Mouse (Mus musculus) right cerebral cortex, postnatal 36 days (tissue): ENCODE results near the gene Armh4.
"Not testable (repeated sequence)": the region's sequence is repeated elsewhere in the genome, so short reads cannot be mapped to it uniquely, and the experiment has no call there.

Experiments
- DNase-seq, 2 experiments: peaks; one replicate each; pipeline ENCODE4 v3.0.0; 2022; ENCODE audit warnings: low spot score in 2 of 2, mixed read lengths in 1 of 2

Armh4 gene

DNA sequence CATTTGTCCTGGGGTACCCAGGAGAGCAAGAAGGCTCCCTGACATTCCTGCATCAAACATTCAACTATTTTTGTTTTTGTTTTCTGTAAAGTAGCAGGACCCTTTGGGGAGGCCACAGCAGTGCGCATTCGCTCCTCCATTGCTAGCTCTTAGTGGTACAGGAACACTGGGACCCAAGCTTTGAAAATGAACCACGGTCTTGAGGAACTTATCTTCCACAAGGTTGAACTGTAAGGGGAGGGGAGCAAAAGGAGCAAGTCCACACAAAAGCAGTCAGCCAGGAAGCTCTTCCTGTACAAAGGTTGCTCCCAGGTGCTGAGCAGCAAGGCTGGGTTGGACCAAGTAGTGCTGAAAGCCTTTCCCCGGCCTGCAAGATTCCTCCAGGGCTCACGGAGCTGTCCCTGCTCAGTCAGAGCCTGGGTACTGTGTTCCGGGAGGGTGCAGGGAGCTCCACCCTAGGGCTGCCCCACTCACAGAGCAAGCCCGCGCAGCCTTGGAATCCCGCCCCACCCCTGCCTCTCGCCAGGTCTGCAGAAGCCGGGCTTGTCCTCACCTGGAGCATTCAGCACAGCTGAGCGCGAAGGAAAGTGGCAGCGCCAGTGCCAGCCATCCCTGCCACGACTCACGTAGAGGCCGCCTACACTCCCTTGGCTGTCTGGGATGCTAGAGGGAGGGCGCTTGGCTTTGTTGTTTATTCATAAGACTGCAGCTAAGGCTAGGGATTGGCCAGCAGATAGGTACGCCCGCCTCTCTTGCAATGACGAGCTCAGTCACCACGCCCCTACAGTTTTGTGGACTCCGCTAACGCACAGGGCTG lies at the start of gene Armh4:
Gene Armh4, minus strand, starts transcription at position 669 of the 817 bp plus-strand sequence.
- peak; percentile 83 to 89 for DNase-seq

DNA sequence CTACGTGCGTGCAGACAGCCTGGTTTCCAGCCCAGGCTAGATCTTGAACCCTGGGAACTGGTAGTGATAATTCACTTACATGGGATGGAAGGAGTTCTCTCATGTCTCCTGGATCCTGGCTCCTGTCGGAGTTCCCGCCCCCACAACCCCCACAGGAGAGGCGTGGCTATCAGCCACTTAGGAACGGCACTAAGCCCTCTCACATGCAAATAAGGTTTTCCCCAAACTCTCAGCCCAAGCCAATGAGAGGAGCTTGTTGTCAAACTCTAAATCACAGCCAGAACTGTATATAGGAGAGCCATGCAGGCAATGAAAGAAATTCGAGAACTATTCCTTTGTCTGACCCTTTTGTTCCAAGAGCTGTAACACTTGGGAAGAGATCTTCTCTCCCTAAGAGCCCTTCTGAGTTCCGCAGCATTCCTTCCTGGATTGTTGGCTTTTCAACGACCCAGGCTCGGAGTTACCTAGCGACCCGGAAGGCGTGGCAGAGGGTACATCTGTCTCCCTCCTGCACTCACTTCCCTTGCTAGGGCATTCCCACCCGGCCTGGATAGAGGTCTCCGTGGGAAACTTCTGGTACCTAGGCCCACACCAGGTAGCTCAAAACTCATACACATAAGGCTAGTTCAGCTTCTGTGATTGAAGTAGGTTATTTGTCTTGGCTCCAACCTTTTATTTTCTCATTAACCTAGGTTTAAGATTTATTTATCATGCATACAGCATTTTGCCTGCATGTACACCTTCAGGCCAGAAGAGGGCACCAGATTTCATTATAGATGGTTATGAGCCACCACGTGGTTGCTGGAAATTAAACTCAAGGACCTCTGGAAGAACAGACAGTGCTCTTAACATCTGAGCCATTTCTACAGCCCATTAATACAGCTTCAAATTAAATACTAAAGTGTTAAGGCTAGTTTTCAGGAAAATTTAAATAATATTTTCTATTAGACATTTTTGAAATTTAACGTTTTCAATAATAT lies 46.3 kb upstream of the Armh4 start:
- no peak for DNase-seq

DNA sequence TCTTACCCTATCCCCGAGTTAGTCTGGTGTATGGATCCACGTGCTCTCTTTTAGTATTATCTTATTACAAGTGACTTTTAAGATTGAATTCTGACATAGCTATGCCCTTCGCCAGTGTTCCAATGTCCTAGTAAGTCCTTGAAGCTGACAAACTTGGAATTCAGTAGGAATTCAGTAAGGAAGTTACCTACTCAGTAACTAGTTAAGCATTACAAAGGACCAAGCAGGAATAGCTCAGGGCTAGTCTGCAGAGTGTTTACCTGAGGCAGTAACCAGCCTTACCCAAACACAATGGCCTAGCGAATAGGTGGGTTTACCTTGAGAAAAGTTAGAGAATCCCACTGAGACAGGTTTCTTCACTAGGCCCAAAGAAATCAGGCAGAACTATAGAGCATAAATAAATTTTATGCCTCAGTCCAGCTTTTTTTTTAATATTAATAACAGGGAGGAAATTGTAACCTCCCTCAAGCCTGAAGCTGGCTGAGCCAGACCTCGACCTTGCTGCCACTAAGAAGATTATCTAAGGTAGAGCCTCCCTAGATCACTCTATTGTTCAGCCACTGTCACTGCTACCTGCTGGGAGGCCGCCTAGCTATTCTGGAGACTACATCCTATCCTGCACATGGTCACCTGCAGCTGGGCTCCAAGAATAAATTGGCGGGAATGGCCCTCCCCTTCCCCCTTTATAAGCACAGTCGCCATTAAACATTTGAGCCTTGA lies 36.7 kb upstream of the Armh4 start:
- DNase-seq, result not testable (repeated sequence)

DNA sequence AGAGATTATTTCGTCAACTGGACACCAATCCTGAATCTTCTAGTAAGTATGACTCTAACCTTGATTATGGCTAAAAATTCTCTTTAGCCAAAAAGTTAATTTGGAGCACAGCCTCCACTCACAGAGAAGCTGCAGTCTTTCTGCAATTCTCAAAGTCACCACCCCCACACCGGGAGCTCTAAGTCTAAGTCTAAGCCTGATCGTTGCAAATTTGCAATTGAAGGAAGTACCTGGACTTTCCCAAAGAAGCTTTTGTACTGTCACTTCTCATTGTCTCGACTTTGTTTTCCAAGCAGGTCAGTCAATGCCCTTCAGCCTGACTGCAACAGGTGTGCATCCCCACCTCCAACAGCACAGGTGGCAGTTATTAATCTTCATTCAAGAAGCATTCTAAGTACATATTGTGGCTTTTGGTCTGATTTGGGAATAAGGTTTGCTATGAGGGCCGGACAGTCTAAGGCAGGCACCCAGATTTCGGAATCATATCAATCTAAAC lies 35.6 kb upstream of the Armh4 start:
- DNase-seq, result not testable (repeated sequence)

DNA sequence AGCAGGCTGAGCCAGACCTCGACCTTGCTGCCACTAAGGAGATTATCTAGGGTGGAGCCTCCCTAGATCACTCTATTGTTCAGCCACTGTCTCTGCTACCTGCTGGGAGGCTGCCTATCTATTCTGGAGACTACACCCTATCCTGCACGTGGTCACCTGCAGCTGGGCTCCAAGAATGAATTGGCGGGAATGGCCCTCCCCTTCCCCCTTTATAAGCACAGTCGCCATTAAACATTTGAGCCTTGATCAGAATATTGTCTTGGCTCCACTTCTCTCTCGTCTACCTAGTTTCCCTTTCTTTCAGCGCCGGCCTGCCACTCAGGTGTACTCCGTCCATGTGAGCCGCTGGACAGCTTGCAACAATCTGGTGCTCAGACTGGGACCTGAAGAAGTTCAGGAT lies 29.8 kb upstream of the Armh4 start:
- not testable (repeated sequence) for DNase-seq

DNA sequence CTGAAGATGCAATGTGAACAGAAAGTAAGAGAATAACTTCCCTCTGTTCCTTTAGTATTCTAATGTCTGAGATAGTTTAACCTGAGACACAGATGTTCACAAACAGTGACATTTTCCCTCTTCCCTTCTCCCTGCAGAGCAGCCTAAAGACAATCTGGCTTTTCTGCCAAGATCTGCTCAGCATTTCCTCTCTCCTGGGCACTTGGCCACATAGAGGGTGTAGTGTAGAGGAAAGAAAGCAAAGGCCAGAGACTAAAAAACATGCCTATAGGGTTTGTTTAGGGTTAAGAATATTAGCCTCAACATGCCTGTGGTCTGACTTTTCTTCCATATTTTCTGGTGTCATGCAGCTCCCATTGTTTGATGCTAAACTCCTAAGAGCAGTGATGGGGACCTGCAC lies 21.9 kb upstream of the Armh4 start:
- DNase-seq, result not testable (repeated sequence)

DNA sequence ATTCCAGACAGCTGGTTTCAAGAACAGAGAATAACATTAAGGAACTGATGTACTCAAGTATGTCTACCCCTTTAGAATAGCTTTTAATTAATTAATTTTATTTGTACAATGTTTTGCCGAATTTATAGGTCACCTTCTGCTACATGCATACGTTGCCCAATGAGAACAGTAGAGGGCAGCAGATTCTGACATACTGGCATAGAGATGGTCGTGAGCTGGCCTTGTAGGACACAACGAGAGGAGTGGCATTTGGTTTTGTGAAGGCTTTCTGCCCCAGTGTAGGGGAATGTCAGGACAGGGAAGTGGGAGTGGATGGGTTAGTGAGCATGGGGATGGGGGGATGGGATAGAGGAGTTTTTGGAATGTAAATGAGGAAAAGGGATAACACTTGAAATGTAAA lies 18.3 kb upstream of the Armh4 start:
- DNase-seq, result no peak

DNA sequence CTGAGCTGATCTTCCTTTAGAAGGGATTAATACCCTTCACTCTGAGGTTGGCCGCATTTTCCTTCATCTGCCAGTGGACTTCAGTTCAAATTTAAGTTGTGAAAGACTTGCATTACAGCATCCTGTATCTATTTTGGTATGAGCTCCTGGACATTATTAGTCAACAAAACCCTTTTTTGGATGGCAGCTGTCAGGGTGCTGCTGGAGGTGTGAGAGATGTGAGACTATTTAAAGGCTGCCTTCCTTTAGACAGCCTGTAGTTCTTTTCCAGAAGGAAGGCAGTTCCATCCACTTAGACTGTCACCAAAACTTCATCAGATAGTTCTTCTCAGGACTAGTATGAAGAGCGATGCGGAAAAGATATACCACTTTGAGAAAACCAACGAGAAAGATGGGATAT lies 10.8 kb upstream of the Armh4 start:
- DNase-seq, result no peak

DNA sequence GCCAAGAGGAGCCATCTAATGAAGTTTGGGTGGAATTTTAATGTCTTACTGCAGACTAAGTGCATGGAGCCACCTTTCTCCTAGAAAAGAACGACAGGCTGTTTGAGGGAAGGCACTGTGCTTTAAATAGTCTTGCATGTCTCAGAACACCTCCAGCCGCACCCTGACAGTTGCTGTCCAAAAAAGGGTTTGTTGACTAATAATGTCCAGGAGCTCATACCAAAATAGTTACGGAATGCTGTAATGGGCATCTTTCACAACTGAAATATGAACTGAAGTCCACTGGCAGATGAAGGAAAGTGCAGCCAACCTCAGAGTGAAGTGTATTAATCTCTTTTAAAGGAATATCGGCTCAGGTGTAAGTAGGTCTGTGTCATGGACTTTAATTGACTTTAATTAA lies 7.4 kb upstream of the Armh4 start:
- DNase-seq, result no peak

DNA sequence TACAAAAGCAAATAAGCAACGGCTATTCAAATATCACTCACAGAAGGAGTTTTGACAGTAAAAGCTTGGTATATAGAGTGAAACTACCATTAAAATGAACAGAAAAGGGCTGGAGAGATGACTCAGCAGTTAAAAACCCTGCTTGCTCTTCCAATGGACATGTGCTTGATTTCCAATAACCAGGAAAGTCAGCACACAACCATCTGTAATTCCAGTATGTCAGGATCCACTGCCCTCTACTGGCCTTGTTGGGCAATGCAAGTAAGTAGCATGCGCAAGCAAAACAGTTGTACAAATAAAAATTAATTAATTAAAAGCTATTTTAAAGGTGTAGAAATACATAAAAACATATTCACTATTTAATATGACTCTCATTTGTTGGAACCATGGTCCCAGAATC lies 2.6 kb upstream of the Armh4 start:
- DNase-seq, result no peak

DNA sequence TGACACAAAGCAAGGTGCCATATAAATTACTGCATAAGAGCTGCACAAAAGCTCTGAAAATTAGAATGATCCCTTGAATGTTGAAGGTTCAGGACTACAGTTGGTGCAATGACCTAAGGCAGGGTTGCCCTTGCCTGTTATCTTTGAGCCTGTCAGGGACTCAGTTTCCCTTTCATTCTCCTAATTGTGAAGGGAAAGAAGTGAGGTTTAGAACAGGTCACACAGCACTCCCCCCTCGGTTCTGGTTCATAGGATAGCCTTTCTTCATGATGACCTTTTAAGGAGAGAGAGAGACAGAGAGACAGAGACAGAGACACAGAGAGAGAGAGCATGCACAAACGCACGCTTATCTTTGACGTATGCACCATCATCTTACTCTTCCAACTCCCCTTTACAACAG lies 683 bp upstream of the Armh4 start:
- no peak for DNase-seq

DNA sequence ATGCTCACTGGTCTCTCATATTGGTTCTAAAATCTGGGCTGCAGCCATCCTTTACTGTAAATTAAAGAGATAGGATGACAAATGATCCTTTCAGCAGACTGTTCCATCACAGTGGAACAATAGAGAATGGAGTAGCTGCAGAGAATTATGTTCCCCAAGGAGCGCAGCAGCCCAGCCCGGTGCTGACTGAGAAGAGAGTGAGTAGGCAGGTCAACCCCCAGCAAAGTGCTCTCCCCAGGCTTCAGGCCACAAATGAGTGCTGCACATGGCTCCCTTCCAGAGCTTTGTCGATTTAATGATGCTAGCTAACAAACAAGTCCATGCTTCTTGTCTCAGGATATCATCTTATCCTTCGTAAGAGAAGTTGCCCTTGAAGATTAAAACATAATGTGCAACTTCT lies 2.8 kb downstream of the Armh4 start:
- no peak for DNase-seq

DNA sequence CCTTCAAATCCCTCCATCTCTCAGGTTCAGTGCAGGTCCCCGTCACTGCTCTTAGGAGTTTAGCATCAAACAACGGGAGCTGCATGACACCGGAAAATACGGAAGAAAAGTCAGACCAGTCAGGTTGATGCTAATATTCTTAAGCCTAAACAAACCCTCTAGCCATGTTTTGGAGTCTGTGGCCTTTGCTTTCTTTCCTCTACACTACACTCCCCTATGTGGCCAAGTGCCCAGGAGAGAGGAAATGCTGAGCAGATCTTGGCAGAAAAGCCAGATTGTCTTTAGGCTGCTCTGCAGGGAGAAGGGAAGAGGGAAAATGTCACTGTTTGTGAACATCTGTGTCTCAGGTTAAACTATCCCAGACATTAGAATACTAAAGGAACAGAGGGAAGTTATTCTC lies 5.6 kb downstream of the Armh4 start:
- not testable (repeated sequence) for DNase-seq

DNA sequence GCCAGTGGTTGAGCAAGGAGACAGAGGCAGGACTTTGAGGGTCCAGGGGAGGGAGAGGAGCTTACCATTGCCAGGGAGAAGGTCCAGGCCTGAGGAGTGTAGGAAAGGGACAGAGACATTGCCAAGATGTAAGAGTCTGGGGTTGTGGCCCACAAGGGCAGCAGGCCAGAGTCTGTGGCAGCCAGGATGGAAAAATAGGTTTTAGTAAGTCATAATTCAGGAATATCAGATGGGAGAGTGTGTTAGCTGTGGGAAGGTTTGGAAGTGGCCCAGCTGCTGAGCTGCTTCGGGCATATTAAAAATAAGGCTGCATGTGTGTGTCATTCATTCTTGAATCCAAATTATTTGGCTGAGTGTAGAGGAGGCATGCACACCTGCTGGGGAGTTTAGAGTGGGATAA lies 11.4 kb downstream of the Armh4 start:
- no peak for DNase-seq

DNA sequence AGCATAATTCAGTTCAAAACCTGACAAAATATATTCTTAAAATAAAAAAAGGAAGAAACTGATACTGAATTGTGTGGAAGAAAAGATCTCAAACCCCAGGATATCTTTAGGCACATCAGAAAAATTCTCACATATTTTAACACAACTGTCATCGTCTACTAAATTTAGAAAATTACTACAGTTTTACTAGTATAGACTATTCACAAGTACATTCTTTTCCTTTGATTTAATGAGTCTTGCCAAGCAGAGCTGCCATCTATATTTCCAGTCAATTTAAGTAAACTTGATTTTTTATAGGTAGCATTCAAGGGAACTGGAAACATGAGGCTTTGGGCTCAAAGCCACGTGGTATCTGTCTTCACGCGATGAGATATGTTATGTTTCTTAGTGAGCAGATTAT lies 16.6 kb downstream of the Armh4 start:
- no peak for DNase-seq

DNA sequence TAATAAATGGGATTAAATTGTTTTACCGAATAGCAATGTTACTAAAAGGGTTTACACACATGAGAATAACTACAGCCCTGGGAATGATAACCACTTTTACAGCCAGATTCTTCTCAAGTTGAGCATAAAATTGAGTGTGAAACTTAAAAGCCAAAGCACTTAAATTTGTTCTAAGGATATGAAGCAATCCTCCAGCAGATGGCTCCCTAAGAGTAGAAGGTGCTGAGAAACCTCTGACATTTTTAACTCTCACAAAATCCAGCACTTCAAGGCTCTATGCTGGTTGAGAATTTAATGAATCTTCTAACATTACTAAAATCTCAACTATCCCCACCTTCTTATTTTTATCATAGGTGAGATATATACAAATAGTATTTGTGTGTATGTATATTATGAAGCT lies 27.3 kb downstream of the Armh4 start:
- no peak for DNase-seq

DNA sequence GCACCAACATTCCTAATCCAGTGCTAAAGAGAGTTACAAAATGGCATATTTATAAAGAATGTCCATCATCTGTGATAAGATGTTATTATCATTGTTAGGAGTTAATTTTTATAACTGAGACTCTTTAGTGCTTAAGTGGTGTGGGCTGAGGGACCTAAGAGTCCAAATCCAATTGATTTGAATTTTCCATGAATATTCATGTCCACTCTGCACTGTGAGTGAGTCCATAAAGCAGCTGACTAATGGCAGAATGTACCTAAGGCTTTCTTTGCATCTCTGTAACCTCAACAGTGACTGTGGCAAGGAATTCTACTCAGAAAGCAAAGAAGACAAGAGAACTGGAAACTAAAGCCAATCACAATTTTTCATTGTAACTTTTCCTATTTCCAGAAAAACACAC lies 30.6 kb downstream of the Armh4 start:
- DNase-seq, result no peak

DNA sequence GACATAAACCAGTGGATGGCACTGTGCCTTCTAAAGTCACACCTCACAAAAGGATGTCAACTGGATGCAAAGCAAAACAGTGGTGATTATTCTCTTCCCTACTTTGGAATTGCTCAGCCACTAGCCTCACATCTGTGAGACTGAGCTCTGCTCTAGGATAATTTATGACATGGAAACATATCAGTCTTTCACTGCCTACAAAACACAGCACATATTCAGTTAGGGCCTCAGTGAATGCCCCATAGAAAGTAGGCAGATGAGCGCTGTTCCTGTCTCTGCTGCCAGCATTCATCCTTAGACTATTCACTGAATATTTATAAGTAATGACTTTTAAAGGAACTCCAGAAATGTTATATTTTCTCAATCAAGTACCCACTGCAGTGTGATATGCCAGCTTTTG lies 37.3 kb downstream of the Armh4 start:
- no peak for DNase-seq

DNA sequence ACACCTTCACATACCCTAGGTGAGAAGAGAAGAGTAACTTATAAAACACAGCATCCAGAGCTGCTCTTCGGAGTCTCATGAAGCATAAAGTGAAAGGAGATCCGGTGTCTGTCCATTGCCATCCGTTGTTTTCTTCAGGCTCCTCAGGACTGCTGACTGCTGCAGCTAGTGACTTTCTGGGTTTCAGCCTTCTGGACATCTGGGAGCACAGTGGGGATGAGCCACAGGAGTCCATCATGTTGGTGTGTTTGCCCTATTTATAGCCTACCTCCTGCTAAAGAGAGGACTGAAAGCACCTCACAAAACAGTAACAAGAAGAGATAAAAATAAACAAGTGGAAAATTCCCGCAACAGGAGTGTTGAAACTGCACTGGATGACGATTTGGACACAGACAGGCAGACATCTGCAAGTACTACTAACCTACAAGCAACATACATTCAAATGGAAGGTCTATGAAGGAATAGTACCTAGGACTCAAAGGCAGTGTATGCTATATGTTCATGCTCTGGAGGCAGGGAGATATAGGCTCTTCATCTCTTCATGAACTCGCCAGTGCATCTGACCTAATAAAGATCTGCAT lies 39.1 kb downstream of the Armh4 start:
- no peak for DNase-seq

DNA sequence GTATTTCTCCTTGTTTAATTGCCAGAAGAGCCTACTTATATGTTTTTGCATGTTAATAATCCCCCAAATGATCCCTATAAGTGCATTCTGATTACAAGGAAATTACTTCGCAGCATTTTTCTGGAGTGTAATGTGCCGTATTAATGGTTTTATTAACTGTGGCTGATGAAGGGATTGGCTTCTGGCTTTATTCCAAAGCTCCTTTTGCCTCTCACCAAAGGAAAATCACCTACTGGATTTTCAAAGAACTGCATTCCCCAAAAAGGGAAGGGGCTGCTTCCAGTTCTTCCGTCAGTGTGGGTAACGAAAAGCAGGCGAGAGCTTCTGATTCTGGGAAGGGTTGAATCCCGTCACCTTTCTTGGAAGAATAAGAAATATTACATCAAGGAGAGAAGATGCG lies 43.9 kb downstream of the Armh4 start:
- DNase-seq, result no peak

DNA sequence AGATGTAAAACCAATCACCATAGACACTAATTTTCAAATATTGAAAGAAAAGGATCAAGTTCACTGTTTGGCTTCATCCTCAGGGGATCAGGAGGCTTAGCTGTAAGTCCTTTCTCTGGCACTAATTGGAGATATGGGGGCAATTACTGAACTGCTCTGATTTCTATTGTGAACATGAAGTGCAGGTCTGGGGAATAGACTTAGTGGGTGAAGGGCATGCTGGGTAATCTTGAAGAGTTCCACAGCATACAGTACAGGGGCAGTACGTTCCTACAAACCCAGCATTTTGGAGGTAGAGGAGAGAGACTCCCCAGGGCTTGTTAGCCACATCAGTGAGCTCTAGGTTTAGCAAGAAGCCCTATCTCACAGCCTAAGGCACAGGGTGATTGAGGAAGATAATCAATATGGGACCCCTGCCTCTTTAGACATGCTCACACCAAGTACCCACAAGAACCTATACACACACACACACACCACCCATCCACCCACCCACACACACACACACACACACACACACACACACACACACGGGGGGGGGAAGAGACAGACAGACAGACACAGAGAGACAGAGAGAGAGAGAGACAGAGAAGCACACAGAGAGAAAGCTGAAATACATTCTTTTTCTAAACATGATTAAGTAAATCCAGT lies 44.6 kb downstream of the Armh4 start:
- DNase-seq, result no peak
